Mouse (Mus musculus): ENCODE measurements around the gene Bcar3.
"Not testable (repeated sequence)": the region's sequence is repeated elsewhere in the genome, so short reads cannot be mapped to it uniquely, and the experiment has no call there.

The Bcar3 gene

DNA sequence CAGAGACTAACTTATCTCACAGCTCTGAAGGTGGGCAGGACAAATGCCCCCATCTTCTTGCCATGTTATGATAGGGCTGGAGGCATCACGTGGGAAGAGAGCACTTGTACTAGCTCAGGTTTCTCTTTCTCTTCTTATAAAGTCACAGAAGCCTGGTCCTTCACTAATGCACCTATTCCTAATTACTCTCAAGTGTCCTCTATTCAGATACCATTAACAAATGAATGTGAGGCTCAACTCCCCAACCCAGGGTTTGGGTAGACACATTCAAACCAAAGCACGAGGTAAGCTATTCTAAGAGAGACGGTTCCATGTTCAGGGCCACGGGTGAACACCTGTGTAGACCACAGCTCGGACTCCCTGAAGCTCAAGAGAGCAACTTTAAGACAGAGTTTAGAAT is 96.0 kb downstream of the Bcar3 start:
- DNase-seq, result no peak

GRCm38 (mm10) chr3:122391098-122391497 is 97.2 kb downstream of the Bcar3 start:
- no peak for DNase-seq

- DNase-seq, result no peak
Observed at GRCm38 (mm10) chr3:122391816-122392215, 97.9 kb downstream of the Bcar3 start.

- not testable (repeated sequence) for DNase-seq
Observed at GRCm38 (mm10) chr3:122393411-122393810, 99.5 kb downstream of the Bcar3 start.

- peak; percentile 21 for DNase-seq
Observed at GRCm38 (mm10) chr3:122393836-122394374, 100.0 kb downstream of the Bcar3 start.

DNA sequence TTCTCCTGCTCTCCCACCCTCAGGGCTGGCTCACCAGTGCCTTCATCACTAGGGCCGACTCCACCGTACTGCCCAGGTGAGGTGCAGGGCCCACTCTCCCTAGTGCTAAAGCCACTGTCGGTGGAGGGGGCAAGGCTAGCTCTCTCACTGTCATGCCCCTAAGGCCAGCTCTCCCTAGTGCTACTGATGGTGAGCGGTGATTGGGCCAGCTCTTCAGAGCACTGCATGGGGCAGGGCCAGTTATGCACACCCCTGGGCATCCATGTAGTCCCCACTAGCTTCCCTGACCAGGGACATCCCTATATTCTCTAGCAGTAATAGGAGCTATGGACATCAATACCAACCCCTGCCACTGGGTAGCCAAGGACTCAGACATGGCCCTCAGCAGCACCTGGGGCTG is 103.0 kb downstream of the Bcar3 start:
- no peak for DNase-seq

DNA sequence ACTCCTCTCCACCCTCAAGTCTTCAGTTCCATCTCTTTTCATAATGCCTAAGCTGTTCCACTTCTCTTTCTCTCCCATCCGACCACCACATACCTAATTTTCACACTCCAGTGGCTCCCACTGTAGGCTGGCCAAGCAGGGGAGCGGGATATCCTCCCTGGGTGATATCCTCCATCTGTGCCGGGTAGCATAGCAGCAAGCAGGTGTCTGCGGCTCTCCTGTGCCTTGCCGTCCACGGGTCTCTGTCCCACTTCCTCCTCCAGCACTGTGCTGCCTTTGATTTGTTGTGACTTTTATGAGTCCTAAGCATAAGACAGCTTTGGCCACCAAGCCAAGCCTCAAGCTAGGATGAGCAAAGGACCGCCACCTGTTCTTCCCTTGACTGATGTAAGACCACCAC is 103.5 kb downstream of the Bcar3 start:
- no peak for DNase-seq

DNA sequence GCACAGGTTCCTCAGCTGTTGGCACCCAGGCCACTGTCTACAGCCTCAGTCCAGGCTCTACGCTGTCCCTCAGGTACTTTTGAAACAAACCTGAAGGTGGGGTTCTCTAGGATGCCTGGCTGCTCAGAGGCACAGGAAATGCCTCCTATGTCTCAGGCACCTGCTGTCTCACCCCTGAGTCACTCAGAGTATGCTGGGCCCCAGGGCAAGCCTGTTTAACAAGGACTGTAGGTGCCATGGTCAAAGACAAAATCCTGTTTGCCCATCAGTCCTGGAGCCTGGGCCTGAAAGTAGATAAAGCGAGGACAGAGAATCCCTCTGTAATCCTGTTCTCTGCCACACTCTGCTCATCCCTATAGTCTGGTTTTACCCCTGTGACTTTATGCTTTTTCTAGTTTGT is 107.1 kb downstream of the Bcar3 start:
- DNase-seq, result no peak

- DNase-seq, result no peak
Observed at GRCm38 (mm10) chr3:122402143-122402542, 108.2 kb downstream of the Bcar3 start.

DNA sequence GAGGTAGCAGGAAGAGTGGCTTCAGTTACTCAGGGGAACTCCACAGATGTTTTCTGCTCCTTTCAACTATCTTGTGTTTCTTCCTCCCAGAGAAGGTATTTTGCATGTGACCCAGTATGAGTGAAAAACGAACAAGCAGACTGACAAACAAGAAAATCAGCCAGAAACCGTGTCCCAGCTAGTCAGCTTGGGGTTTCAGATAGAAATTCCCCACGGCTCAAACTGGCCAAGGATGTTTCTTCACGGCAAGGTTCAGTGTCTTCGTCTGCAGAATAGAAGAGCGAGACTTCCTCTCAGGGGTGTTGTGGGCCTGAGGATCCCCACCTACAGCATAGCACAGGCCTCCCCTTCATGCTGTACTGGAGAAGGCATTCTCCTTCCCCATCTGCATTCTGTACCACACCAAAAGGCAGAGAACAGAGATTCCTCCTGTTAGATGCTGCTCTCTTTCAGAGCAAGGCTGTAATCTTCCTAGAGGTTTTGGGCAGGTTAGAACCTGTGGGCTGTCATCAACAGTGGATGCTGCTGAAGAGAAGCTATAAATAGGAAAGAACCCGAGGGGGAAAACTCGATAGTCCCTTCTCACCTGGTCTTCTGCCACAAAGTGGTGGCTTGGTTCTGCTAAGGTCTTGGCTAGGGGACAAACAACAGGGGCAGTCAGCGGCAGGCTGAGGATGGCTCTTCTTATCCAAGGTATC is 110.1 kb downstream of the Bcar3 start:
- DNase-seq, result no peak

DNA sequence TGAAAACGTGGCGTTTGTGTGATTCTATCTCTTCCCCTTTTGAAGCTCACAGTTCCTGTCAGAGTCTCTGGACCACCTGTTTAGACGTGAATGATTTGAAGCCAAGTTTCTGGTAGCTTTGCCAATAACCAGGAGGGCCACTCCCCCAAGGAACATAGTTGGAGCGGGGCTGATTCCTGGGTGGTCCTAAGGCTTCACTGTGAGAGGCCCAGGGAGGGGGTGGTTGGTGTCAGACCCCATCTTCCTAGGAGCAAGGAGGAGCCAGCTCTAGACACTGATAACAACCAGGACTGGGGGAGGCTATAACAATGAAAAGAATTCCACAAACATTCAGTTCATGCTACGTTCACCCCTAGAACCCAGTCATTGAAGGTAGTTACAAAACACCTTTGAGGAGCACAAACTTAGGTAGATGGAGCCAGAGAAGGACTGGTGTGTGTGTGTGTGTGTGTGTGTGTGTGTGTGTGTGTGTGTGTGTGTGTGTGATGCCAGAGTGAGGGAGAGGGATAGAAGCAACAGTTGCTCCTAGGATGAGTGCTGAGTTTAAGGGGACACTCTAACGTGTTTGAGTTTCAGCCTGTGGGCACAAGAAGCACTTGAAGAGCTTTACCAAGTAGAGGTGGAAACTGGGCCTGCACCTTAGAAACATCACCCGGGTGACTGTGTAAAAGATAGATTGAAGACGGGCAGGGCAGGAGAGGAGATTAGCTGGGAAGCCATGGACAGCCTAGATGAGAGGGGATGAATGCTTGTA is 111.4 kb downstream of the Bcar3 start:
- DNase-seq, result no peak

DNA sequence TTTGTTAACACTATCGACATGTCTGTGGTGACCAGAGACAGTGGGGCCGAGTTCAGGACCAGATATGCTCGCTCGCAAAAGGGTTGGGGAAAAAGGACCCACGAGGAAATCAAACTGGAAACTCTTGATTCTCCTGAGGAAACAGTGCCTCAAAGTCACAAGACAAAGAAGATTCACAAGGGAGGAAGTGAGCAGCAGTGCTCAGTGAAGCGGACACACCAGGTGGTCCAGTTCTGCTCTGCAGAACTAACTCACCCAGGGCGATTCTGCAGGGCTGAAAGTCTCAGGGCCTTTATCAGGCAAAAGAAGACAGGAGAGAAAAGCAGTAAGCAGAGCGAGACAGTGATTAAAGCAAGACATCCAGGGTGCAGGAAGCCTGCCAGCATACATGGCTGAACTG is 112.5 kb downstream of the Bcar3 start:
- no peak for DNase-seq

- DNase-seq, result no peak
Observed at GRCm38 (mm10) chr3:122407757-122408156, 113.8 kb downstream of the Bcar3 start.

DNA sequence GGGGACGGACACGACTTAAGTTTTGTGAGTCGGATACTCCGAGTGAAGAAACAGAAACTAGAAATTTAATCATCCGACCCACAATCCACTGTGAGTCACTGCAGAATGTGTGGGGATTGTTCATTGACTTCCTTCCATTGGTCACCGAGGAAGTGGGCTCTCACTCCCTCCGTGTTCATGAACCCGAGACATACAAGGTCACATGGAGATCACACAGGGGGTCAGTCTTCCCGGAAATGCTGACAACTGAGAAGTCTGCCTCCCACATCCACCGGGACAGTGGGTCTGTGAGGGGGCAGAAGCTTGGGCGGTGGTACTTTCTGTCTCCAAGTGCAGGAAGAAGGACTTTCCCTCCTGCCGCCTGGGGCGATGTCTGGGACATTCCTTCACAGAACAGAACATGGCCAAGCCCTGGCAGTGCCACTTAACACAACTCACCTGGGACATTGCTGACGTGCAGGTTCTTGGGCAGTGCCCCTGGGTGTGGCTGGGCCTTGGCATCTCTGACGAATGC is 114.9 kb downstream of the Bcar3 start:
- DNase-seq, result peak; percentile 39

DNA sequence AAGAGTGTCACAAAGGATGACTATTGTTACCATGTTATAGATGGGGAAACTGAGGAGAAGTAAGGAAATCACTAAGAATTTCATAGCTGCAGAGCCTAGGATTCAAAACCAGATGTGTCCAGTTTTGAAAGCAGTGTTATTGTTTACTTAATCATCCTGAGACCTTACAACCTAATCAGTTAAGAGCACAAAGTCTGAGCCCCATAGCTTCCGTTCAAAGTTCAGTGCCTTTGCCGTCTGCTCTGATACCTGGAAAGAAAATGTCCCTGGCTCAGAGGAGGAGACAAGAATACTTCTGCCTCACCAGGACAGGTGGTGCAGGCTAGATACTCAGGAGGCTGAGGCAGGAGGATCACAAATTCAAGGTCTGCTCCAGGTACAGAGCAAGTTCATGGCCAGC is 117.7 kb downstream of the Bcar3 start:
- DNase-seq, result no peak

- no peak for DNase-seq
Observed at GRCm38 (mm10) chr3:122413729-122414561, 120.0 kb downstream of the Bcar3 start.

- DNase-seq, result no peak
Observed at GRCm38 (mm10) chr3:122414868-122415267, 120.9 kb downstream of the Bcar3 start.

- DNase-seq, result no peak
Observed at GRCm38 (mm10) chr3:122417466-122417865, 123.5 kb downstream of the Bcar3 start.

DNA sequence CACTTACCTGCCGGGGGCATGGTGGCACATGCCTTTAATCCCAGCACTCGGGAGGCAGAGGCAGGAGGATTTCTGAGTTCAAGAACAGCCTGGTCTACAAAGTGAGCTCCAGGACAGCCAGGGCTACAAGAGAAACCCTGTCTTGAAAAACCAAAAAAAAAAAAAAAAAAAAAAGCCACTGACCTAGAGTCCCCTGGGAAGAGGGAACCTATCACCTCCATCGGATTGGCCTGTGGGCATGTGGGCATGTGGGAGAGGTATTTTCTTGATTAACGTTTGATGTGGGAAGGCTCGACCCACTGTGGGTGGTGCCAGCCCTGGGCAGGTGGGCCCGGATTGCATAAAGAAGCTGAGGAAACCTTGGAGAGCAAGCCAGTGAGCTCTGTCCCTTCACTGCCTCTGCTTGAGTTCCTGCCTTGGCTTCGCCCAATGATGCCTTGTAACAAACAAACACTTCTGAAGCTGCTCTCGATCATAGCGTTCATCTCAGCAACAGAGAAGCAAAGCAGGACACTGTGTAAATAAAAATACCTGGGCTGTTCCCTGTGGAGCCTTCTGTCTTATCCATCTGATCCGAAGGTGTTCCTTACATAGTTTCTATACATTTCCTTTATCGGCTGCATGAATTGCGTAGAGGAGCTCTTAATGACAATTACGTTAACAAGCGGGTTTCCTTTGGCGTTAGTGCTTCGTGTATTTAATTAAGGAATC is 124.8 kb downstream of the Bcar3 start:
- DNase-seq, result no peak

GRCm38 (mm10) chr3:122419610-122420409 is 125.9 kb downstream of the Bcar3 start:
- DNase-seq, result peak; percentile 79

DNA sequence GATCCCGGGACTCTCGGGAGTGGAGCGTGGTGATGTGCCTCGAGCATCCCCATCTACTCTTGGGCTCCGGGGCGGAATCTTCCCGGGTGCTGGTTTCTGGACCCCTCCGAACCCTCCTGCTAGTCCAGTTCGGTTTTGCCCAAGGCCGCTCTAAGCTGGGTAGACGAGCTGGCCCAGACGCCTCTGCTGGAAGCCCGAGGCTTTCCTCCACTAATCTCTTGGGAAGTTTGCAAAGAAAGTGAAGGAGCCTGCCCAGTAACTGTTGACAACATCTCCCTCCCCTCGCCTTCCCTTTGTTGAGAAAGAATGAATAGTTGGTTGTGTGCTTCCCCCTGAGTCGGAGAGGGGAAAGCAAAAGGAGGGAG is 126.5 kb downstream of the Bcar3 start:
- peak; percentile 38 for DNase-seq

Data from lung, postnatal 14 days (tissue).